Mouse (Mus musculus) forebrain, embryonic 13.5 days (tissue): ENCODE measurements around the gene Ireb2. TPM values are rescaled to one million over a fixed set of nuclear protein-coding genes. Genes with fewer than 3 reads are reported as not detected.
A peak's percentile ranks its signal among the peaks of the same experiment; 100 is the strongest.
"Not testable (repeated sequence)": the region's sequence is repeated elsewhere in the genome, so short reads cannot be mapped to it uniquely, and the experiment has no call there.

Experiments used
- ATAC-seq: fragments of 200-750 bp; cut with Nextera tagmentation; 2 replicates; pipeline ENCODE4 v1.8.0; 2017
- H3K27ac ChIP-seq: fragments of 300-500 bp; sonication (generic); 2 replicates; pipeline ENCODE4 v1.5.1; 2015; ENCODE audit warnings: inconsistent platforms, mild to moderate bottlenecking, moderate library complexity
- H3K27me3 ChIP-seq: fragments of 300-500 bp; sonication (generic); 2 replicates; pipeline ENCODE4 v1.6.1; 2015; ENCODE audit warnings: mild to moderate bottlenecking, inconsistent platforms
- H3K36me3 ChIP-seq: fragments of 300-500 bp; sonication (generic); 2 replicates; pipeline ENCODE4 v1.6.1; 2015; ENCODE audit warnings: mild to moderate bottlenecking, inconsistent platforms; ENCODE audit not compliant: poor library complexity, severe bottlenecking
- H3K4me1 ChIP-seq: fragments of 300-500 bp; sonication (generic); 2 replicates; pipeline ENCODE4 v1.6.1; 2015; ENCODE audit warnings: inconsistent platforms
- H3K4me2 ChIP-seq: fragments of 300-500 bp; sonication (generic); 2 replicates; pipeline ENCODE4 v1.6.1; 2015; ENCODE audit warnings: inconsistent platforms, mild to moderate bottlenecking, moderate library complexity
- H3K4me3 ChIP-seq: fragments of 300-500 bp; sonication (generic); 2 replicates; pipeline ENCODE4 v1.5.1; 2015; ENCODE audit warnings: mild to moderate bottlenecking, inconsistent platforms
- H3K9ac ChIP-seq: fragments of 300-500 bp; sonication (generic); 2 replicates; pipeline ENCODE4 v1.6.1; 2015; ENCODE audit warnings: mild to moderate bottlenecking, inconsistent platforms
- H3K9me3 ChIP-seq: fragments of 300-500 bp; sonication (generic); replicated peaks from 2 replicates; pipeline ENCODE4 v1.6.1; 2016; ENCODE audit warnings: inconsistent platforms
- WGBS: fragments of 180-500 bp; shearing (Covaris S2); methylation state at CpG from one replicate; pipeline ENCODE4 v1.1.7; 2015; 5-methylcytosine and 5-hydroxymethylcytosine counted together
- polyA plus RNA-seq: library from polyadenylated mRNA; unstranded; fragments of >200 nt; fragmentation: Nextera tagmentation; extraction: Ambion mirVana; gene quantifications from 2 replicates; pipeline ENCODE4 v1.2.1, GENCODE M21; 2015

The Ireb2 gene
- polyA plus RNA-seq, 1 experiment from 2014 or later = 46.2 TPM

GRCm38 (mm10) chr9:54916401-54916800 lies 52.8 kb downstream of the Ireb2 start:
- Histone ChIP-seq H3K36me3 (peaks cover 7% of the 10 kb centered on the region), H3K4me1 (peaks cover 9% of the 10 kb centered on the region), H3K4me3 (peak overlapping the region; percentile 74), H3K9me3 (no peaks in the 10 kb centered on the region), H3K27ac (no peak overlapping the region), H3K4me2 (peak overlapping the region; percentile 90), H3K9ac (no peak overlapping the region), H3K27me3 (no peaks in the 10 kb centered on the region)
- WGBS = 71% methylated on average over 8 of the region's 8 CpGs
- peak; percentile 28 for ATAC-seq

- peak within 1 kb of the TSS; percentile 90 for H3K4me2 ChIP-seq
- 0% methylated on average over 31 of the region's 34 CpGs for WGBS
These were observed 53.6 kb downstream of the Ireb2 start, which contains the start of gene Hykk for GRCm38 (mm10) chr9:54917010-54917677. Gene Hykk, plus strand, starts transcription at chr9:54917283.

GRCm38 (mm10) chr9:54918191-54918590 lies 54.6 kb downstream of the Ireb2 start:
- no peak overlapping the region for H3K9ac ChIP-seq
- peaks cover 9% of the 10 kb centered on the region for H3K4me1 ChIP-seq
- H3K9me3 ChIP-seq = no peaks in the 10 kb centered on the region
- no peak for ATAC-seq
- H3K36me3 ChIP-seq = no peaks in the 10 kb centered on the region
- H3K4me3 ChIP-seq = no peak overlapping the region
- 80% methylated on average over 2 of the region's 2 CpGs for WGBS
- H3K4me2 ChIP-seq = no peak overlapping the region
- H3K27ac ChIP-seq = no peak overlapping the region
- H3K27me3 ChIP-seq = no peaks in the 10 kb centered on the region

More at GRCm38 (mm10) chr9:54917010-54917677, 53.6 kb downstream of the Ireb2 start, which contains the start of gene Hykk:
- H3K4me1 ChIP-seq = peaks cover 9% of the 10 kb centered on the region
- no peaks in the 10 kb centered on the region for H3K36me3 ChIP-seq
- peak within 1 kb of the TSS; percentile 74 for H3K4me3 ChIP-seq
- ATAC-seq = peak; percentile 99
- H3K9me3 ChIP-seq = no peaks in the 10 kb centered on the region
- no peak within 1 kb of the TSS for H3K27ac ChIP-seq
- peak within 1 kb of the TSS; percentile 76 for H3K9ac ChIP-seq
- H3K27me3 ChIP-seq = no peaks in the 10 kb centered on the region

GRCm38 (mm10) chr9:54918781-54919180 lies 55.2 kb downstream of the Ireb2 start:
- 96% methylated on average over 5 of the region's 5 CpGs for WGBS

GRCm38 (mm10) chr9:54919946-54920345 lies 56.4 kb downstream of the Ireb2 start:
- 61% methylated on average over 4 of the region's 4 CpGs for WGBS
- ATAC-seq = no peak

More at GRCm38 (mm10) chr9:54918781-54919180, 55.2 kb downstream of the Ireb2 start:
- Histone ChIP-seq H3K4me3 (no peak overlapping the region), H3K4me2 (no peak overlapping the region), H3K36me3 (no peaks in the 10 kb centered on the region), H3K4me1 (peaks cover 9% of the 10 kb centered on the region), H3K27me3 (no peaks in the 10 kb centered on the region), H3K9me3 (no peaks in the 10 kb centered on the region), H3K27ac (no peak overlapping the region), H3K9ac (no peak overlapping the region)
- no peak for ATAC-seq

GRCm38 (mm10) chr9:54930741-54931140 lies 67.2 kb downstream of the Ireb2 start:
- Histone ChIP-seq H3K9me3 (no peaks in the 10 kb centered on the region), H3K4me3 (no peak overlapping the region), H3K9ac (no peak overlapping the region), H3K36me3 (no peaks in the 10 kb centered on the region), H3K27ac (no peak overlapping the region), H3K27me3 (no peaks in the 10 kb centered on the region), H3K4me1 (no peaks in the 10 kb centered on the region), H3K4me2 (no peak overlapping the region)
- ATAC-seq = no peak
- 87% methylated on average over 1 of the region's 1 CpGs for WGBS

More at GRCm38 (mm10) chr9:54919946-54920345, 56.4 kb downstream of the Ireb2 start:
- no peaks in the 10 kb centered on the region for H3K27me3 ChIP-seq
- H3K27ac ChIP-seq = no peak overlapping the region
- H3K36me3 ChIP-seq = no peaks in the 10 kb centered on the region
- H3K9ac ChIP-seq = no peak overlapping the region
- H3K4me1 ChIP-seq = peaks cover 9% of the 10 kb centered on the region
- H3K4me3 ChIP-seq = no peak overlapping the region
- no peak overlapping the region for H3K4me2 ChIP-seq
- H3K9me3 ChIP-seq = no peaks in the 10 kb centered on the region

- no peaks in the 10 kb centered on the region for H3K27me3 ChIP-seq
- no peak overlapping the region for H3K4me3 ChIP-seq
- no peak for ATAC-seq
- H3K4me1 ChIP-seq = no peaks in the 10 kb centered on the region
- no peaks in the 10 kb centered on the region for H3K9me3 ChIP-seq
- no peak overlapping the region for H3K4me2 ChIP-seq
- 13% methylated on average over 1 of the region's 1 CpGs for WGBS
- no peaks in the 10 kb centered on the region for H3K36me3 ChIP-seq
- H3K27ac ChIP-seq = no peak overlapping the region
- H3K9ac ChIP-seq = no peak overlapping the region
These were observed 68.2 kb downstream of the Ireb2 start for GRCm38 (mm10) chr9:54931765-54932164.

- Histone ChIP-seq H3K27me3 (no peaks in the 10 kb centered on the region), H3K36me3 (no peaks in the 10 kb centered on the region), H3K4me3 (no peak overlapping the region), H3K4me2 (no peak overlapping the region), H3K9me3 (no peaks in the 10 kb centered on the region), H3K4me1 (no peaks in the 10 kb centered on the region), H3K9ac (no peak overlapping the region), H3K27ac (no peak overlapping the region)
- 76% methylated on average over 2 of the region's 2 CpGs for WGBS
- no peak for ATAC-seq
These were observed 68.8 kb downstream of the Ireb2 start for GRCm38 (mm10) chr9:54932379-54932778.

- Histone ChIP-seq H3K27me3 (no peaks in the 10 kb centered on the region), H3K4me1 (no peaks in the 10 kb centered on the region), H3K27ac (no peak overlapping the region), H3K4me2 (no peak overlapping the region), H3K4me3 (no peak overlapping the region), H3K9me3 (no peaks in the 10 kb centered on the region), H3K36me3 (no peaks in the 10 kb centered on the region), H3K9ac (no peak overlapping the region)
- ATAC-seq = no peak
- WGBS = 92% methylated on average over 4 of the region's 4 CpGs
These were observed 78.5 kb downstream of the Ireb2 start for GRCm38 (mm10) chr9:54942071-54942470.

- WGBS = 81% methylated on average over 2 of the region's 2 CpGs
- ATAC-seq = no peak
- Histone ChIP-seq H3K9ac (no peak overlapping the region), H3K4me1 (no peaks in the 10 kb centered on the region), H3K36me3 (no peaks in the 10 kb centered on the region), H3K27ac (no peak overlapping the region), H3K27me3 (no peaks in the 10 kb centered on the region), H3K9me3 (no peaks in the 10 kb centered on the region), H3K4me2 (no peak overlapping the region), H3K4me3 (no peak overlapping the region)
These were observed 80.9 kb downstream of the Ireb2 start for GRCm38 (mm10) chr9:54944467-54944866.

- Histone ChIP-seq H3K4me2 (no peak overlapping the region), H3K27me3 (no peaks in the 10 kb centered on the region), H3K4me1 (peaks cover under 1% of the 10 kb centered on the region), H3K4me3 (no peak overlapping the region), H3K27ac (no peak overlapping the region), H3K9me3 (no peaks in the 10 kb centered on the region), H3K9ac (no peak overlapping the region), H3K36me3 (no peaks in the 10 kb centered on the region)
- no peak for ATAC-seq
- WGBS = 70% methylated on average over 16 of the region's 16 CpGs
These were observed 82.7 kb downstream of the Ireb2 start for GRCm38 (mm10) chr9:54946256-54946655.

- H3K9me3 ChIP-seq = no peaks in the 10 kb centered on the region
- H3K36me3 ChIP-seq = peaks cover 23% of the 10 kb centered on the region
- H3K4me3 ChIP-seq = no peak overlapping the region
- no peak overlapping the region for H3K9ac ChIP-seq
- peaks cover 15% of the 10 kb centered on the region for H3K4me1 ChIP-seq
- ATAC-seq = no peak
- no peaks in the 10 kb centered on the region for H3K27me3 ChIP-seq
- no peak overlapping the region for H3K27ac ChIP-seq
- H3K4me2 ChIP-seq = no peak overlapping the region
These were observed 85.9 kb downstream of the Ireb2 start for GRCm38 (mm10) chr9:54949465-54949864.

- Histone ChIP-seq H3K4me3 (peak overlapping the region; percentile 90), H3K36me3 (peaks cover 29% of the 10 kb centered on the region), H3K27ac (peak overlapping the region; percentile 73), H3K4me1 (peaks cover 15% of the 10 kb centered on the region), H3K4me2 (peak overlapping the region; percentile 72), H3K9ac (peak overlapping the region; percentile 48; the same call in 1 of the 2 replicates)
- WGBS = 51% methylated on average over 8 of the region's 8 CpGs
- H3K27me3 ChIP-seq, H3K9me3 ChIP-seq: not testable (repeated sequence)
- peak; percentile 48 for ATAC-seq
These were observed 86.6 kb downstream of the Ireb2 start for GRCm38 (mm10) chr9:54950162-54950561.
